Mouse (Mus musculus) liver, embryonic 13.5 days (tissue): ENCODE results near the gene Fbxl13. TPM values are rescaled to one million over a fixed set of nuclear protein-coding genes. Genes with fewer than 3 reads are reported as not detected.

Experiments
- ATAC-seq: fragments of 200-750 bp; cut with Nextera tagmentation; 2 replicates; pipeline ENCODE4 v1.8.0; 2017; ENCODE audit warnings: low read depth, mild to moderate bottlenecking, moderate number of reproducible peaks, moderate library complexity
- DNase-seq: peaks from one replicate; pipeline ENCODE4 v3.0.0; 2022
- H3K27ac ChIP-seq: fragments of 300-500 bp; sonication (generic); 2 replicates; pipeline ENCODE4 v1.5.1; 2015; ENCODE audit warnings: moderate library complexity, mild to moderate bottlenecking, inconsistent platforms
- H3K27me3 ChIP-seq: fragments of 300-500 bp; sonication (generic); 2 replicates; pipeline ENCODE4 v1.6.1; 2015; ENCODE audit warnings: mild to moderate bottlenecking, inconsistent platforms
- H3K36me3 ChIP-seq: fragments of 300-500 bp; sonication (generic); 2 replicates; pipeline ENCODE4 v1.6.1; 2015; ENCODE audit warnings: mild to moderate bottlenecking, inconsistent platforms
- H3K4me1 ChIP-seq: fragments of 300-500 bp; sonication (generic); replicated peaks from 2 replicates; pipeline ENCODE4 v1.6.1; 2015; ENCODE audit warnings: inconsistent platforms
- H3K4me2 ChIP-seq: fragments of 300-500 bp; sonication (generic); 2 replicates; pipeline ENCODE4 v1.6.1; 2015; ENCODE audit warnings: inconsistent platforms, mild to moderate bottlenecking, moderate library complexity
- H3K4me3 ChIP-seq: fragments of 300-500 bp; sonication (generic); replicated peaks from 2 replicates; pipeline ENCODE4 v1.5.1; 2015; ENCODE audit warnings: mild to moderate bottlenecking, inconsistent platforms
- H3K9ac ChIP-seq: fragments of 300-500 bp; sonication (generic); 2 replicates; pipeline ENCODE4 v1.6.1; 2015; ENCODE audit warnings: mild to moderate bottlenecking, inconsistent platforms
- H3K9me3 ChIP-seq: fragments of 300-500 bp; sonication (generic); replicated peaks from 2 replicates; pipeline ENCODE4 v1.6.1; 2016; ENCODE audit warnings: inconsistent platforms
- WGBS: fragments of 180-500 bp; shearing (Covaris S2); methylation state at CpG from one replicate; pipeline ENCODE4 v1.1.7; 2015; ENCODE audit not compliant: insufficient replicate concordance; 5-methylcytosine and 5-hydroxymethylcytosine counted together
- polyA plus RNA-seq: library from polyadenylated mRNA; unstranded; fragments of >200 nt; fragmentation: Nextera tagmentation; extraction: Ambion mirVana; gene quantifications from 2 replicates; pipeline ENCODE4 v1.2.1, GENCODE M21; 2015

Fbxl13 gene
- polyA plus RNA-seq, 1 experiment from 2014 or later = 0.13 TPM

DNA sequence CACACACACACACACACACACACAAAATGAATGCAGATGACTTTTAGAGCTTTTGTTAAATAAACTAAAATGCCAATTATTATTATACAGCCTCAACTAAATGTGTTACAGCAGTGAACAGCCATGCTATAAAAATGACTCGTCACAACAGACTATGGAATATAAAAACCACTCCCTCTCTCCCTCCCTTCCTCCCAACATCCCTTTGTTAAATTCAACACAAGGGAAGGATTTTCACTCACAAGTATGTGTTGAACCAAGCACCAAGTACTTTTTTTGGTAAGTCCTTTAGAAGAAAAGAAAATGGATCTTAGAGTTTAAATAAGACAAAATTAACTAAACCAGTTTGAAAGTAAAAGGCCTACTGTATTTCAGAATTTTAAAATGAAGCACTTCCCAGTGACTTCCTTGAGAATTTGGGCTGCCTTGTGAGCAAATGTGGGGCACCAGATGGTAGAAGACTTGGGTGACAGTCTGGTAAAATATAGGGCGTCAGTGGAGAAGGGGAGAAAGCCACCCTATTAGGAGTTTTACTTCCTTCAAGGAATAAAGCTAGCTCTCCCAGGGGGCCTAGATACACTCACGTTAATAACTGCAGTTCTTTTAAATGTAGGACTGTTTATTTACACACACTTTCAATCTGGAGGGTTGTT lies 72.5 kb downstream of the Fbxl13 start:
- WGBS = 64% methylated on average over 3 of the region's 3 CpGs
- ATAC-seq = no peak
- no peak overlapping the region for H3K4me2 ChIP-seq

DNA sequence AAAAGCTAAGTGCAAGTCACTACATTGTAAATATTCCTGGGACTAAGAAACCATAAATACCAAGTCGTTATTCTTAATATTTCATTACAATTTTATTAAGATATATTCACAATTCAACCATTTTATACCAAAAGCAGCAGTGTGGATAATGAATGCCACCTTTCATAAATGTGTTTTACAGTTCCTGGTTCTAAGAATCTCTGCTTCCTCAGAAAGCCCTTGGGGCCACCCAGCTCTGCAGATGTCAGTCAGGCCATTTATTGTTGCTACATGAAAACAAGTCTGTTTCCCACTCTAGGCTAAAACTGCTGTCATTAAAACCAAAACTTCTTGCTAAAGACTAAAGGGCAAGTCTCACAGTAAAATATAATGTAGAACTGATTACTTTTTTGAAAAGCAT lies 77.7 kb downstream of the Fbxl13 start:
- Histone ChIP-seq H3K9ac (no peak overlapping the region), H3K27ac (no peak overlapping the region), H3K9me3 (no peaks in the 10 kb centered on the region), H3K4me3 (no peak overlapping the region), H3K27me3 (no peaks in the 10 kb centered on the region), H3K36me3 (no peaks in the 10 kb centered on the region), H3K4me2 (no peak overlapping the region), H3K4me1 (peaks cover 3% of the 10 kb centered on the region)
- ATAC-seq (no peak), DNase-seq (no peak)
- WGBS = 58% methylated on average over 1 of the region's 1 CpGs

More for the DNA sequence above, 72.5 kb downstream of the Fbxl13 start:
- H3K36me3 ChIP-seq = no peaks in the 10 kb centered on the region
- H3K4me1 ChIP-seq = peaks cover 20% of the 10 kb centered on the region
- H3K27me3 ChIP-seq = no peaks in the 10 kb centered on the region
- H3K9ac ChIP-seq = no peak overlapping the region
- no peaks in the 10 kb centered on the region for H3K9me3 ChIP-seq
- DNase-seq = no peak
- no peak overlapping the region for H3K27ac ChIP-seq
- no peak overlapping the region for H3K4me3 ChIP-seq

GRCm38 (mm10) chr5:21565392-21566065 lies 79.9 kb downstream of the Fbxl13 start:
- Histone ChIP-seq H3K4me3 (no peak overlapping the region), H3K4me2 (no peak overlapping the region), H3K27me3 (no peaks in the 10 kb centered on the region), H3K9ac (no peak overlapping the region), H3K9me3 (no peaks in the 10 kb centered on the region), H3K36me3 (no peaks in the 10 kb centered on the region), H3K4me1 (no peaks in the 10 kb centered on the region; the same call in 1 of the 2 replicates), H3K27ac (no peak overlapping the region)
- 77% methylated on average over 9 of the region's 9 CpGs for WGBS
- DNase-seq = no peak
- no peak for ATAC-seq

GRCm38 (mm10) chr5:21563936-21564335 lies 81.5 kb downstream of the Fbxl13 start:
- WGBS = 55% methylated on average over 2 of the region's 2 CpGs
- no peak for DNase-seq
- Histone ChIP-seq H3K27ac (no peak overlapping the region), H3K4me3 (no peak overlapping the region), H3K4me2 (no peak overlapping the region), H3K9me3 (no peaks in the 10 kb centered on the region), H3K27me3 (no peaks in the 10 kb centered on the region), H3K36me3 (no peaks in the 10 kb centered on the region), H3K9ac (no peak overlapping the region), H3K4me1 (no peaks in the 10 kb centered on the region)
- no peak for ATAC-seq

- Histone ChIP-seq H3K4me3 (no peak overlapping the region), H3K9me3 (no peaks in the 10 kb centered on the region), H3K36me3 (no peaks in the 10 kb centered on the region), H3K9ac (no peak overlapping the region), H3K4me1 (no peaks in the 10 kb centered on the region), H3K27ac (no peak overlapping the region), H3K4me2 (no peak overlapping the region), H3K27me3 (no peaks in the 10 kb centered on the region)
- ATAC-seq (no peak), DNase-seq (no peak)
- WGBS = 68% methylated on average over 3 of the region's 3 CpGs
These were observed 88.9 kb downstream of the Fbxl13 start for GRCm38 (mm10) chr5:21556502-21556901.

DNA sequence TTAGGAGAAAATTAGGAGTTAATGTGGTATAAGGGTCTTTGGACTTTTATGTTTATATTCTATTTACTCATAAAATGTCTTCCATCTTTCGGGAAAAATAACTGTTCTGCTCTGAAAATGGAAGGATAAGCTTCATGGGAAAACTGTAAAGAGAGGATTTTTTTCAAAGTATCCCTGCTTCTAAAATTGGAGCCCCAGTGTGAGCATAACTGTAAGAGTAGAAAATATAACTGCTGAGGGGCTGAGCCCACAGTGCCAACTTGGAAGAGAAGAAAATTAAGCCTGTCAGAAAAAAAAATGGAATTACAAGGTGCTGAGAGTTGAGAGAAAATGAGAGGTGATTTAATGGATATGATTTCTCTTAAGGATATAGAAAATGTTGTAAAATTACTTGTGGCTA lies 90.7 kb downstream of the Fbxl13 start:
- H3K9ac ChIP-seq = no peak overlapping the region
- H3K4me2 ChIP-seq = no peak overlapping the region
- H3K27ac ChIP-seq = no peak overlapping the region
- H3K36me3 ChIP-seq = no peaks in the 10 kb centered on the region
- no peak overlapping the region for H3K4me3 ChIP-seq
- DNase-seq = no peak
- 50% methylated on average over 1 of the region's 1 CpGs for WGBS
- no peak for ATAC-seq
- H3K27me3 ChIP-seq = no peaks in the 10 kb centered on the region
- no peaks in the 10 kb centered on the region for H3K4me1 ChIP-seq
- H3K9me3 ChIP-seq = no peaks in the 10 kb centered on the region

GRCm38 (mm10) chr5:21553685-21554084 lies 91.7 kb downstream of the Fbxl13 start:
- 73% methylated on average over 4 of the region's 4 CpGs for WGBS
- ATAC-seq = no peak
- no peak for DNase-seq

DNA sequence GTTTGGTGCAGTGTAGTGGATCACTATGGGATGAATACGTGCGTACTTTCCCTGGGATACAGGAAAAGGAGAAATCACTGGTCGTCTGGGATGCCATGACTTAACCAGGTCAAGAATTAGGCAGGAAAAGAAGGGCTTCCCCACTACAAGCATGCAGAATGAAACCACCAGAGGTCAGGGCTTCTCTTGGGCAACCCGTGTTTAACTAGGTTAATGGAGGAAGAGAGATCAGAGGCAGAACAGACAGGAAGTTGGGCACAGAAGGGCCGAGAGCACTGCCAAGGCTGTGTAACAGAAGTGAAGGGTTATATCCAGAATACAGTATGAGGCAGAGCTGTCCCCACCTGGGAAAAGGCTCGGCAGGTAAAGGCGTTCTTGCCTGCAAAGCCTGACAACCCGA lies 98.4 kb downstream of the Fbxl13 start:
- no peaks in the 10 kb centered on the region for H3K4me1 ChIP-seq
- H3K4me3 ChIP-seq = no peak overlapping the region
- H3K27me3 ChIP-seq = no peaks in the 10 kb centered on the region; the same call in 1 of the 2 replicates
- no peaks in the 10 kb centered on the region for H3K36me3 ChIP-seq
- no peak for ATAC-seq
- no peak overlapping the region for H3K4me2 ChIP-seq
- H3K27ac ChIP-seq = no peak overlapping the region
- 57% methylated on average over 8 of the region's 8 CpGs for WGBS
- H3K9me3 ChIP-seq = no peaks in the 10 kb centered on the region
- DNase-seq = no peak
- no peak overlapping the region for H3K9ac ChIP-seq

More at GRCm38 (mm10) chr5:21553685-21554084, 91.7 kb downstream of the Fbxl13 start:
- Histone ChIP-seq H3K4me2 (no peak overlapping the region), H3K4me1 (no peaks in the 10 kb centered on the region), H3K27me3 (no peaks in the 10 kb centered on the region), H3K9ac (no peak overlapping the region), H3K9me3 (no peaks in the 10 kb centered on the region), H3K27ac (no peak overlapping the region), H3K36me3 (no peaks in the 10 kb centered on the region), H3K4me3 (no peak overlapping the region)

DNA sequence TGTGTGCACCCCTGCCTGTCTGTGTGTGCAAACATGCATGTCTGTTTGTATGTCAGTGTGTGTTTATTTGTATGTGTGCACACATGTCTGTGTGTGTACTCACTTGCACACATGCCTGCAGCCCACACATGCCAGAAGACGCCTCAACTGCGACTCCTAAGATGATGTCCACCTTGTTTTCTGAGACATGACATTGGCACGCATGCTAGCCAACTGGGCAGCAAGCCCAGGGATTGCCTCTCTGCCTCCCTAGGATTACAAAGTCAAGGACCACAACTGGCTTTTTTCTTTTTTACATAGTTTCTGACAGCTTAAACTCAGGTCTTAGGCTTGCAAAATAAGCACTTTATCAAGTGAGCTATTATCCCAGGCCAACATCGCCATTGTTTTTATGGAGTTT lies 99.6 kb downstream of the Fbxl13 start:
- ATAC-seq = no peak
- Histone ChIP-seq H3K4me3 (no peak overlapping the region), H3K36me3 (no peaks in the 10 kb centered on the region), H3K27me3 (no peaks in the 10 kb centered on the region; the same call in 1 of the 2 replicates), H3K9me3 (no peaks in the 10 kb centered on the region), H3K4me2 (no peak overlapping the region), H3K27ac (no peak overlapping the region), H3K9ac (no peak overlapping the region), H3K4me1 (no peaks in the 10 kb centered on the region)
- no peak for DNase-seq
- 62% methylated on average over 4 of the region's 4 CpGs for WGBS

- no peaks in the 10 kb centered on the region for H3K36me3 ChIP-seq
- H3K9ac ChIP-seq = no peak overlapping the region
- DNase-seq (no peak), ATAC-seq (no peak)
- H3K9me3 ChIP-seq = no peaks in the 10 kb centered on the region
- H3K27me3 ChIP-seq = no peaks in the 10 kb centered on the region; the same call in 1 of the 2 replicates
- H3K4me3 ChIP-seq = no peak overlapping the region
- no peak overlapping the region for H3K4me2 ChIP-seq
- no peaks in the 10 kb centered on the region for H3K4me1 ChIP-seq
- H3K27ac ChIP-seq = no peak overlapping the region
These were observed 100.2 kb downstream of the Fbxl13 start for GRCm38 (mm10) chr5:21545227-21545626.

- Histone ChIP-seq H3K4me2 (no peak overlapping the region), H3K27ac (no peak overlapping the region), H3K27me3 (no peaks in the 10 kb centered on the region; the same call in 1 of the 2 replicates), H3K4me1 (no peaks in the 10 kb centered on the region), H3K9ac (no peak overlapping the region), H3K9me3 (no peaks in the 10 kb centered on the region), H3K4me3 (no peak overlapping the region), H3K36me3 (no peaks in the 10 kb centered on the region)
- ATAC-seq (no peak), DNase-seq (no peak)
- WGBS = 63% methylated on average over 3 of the region's 3 CpGs
These were observed 100.6 kb downstream of the Fbxl13 start for GRCm38 (mm10) chr5:21544821-21545220.
